Mouse (Mus musculus): ENCODE results near the gene Olfr137. TPM values are rescaled to one million over a fixed set of nuclear protein-coding genes. Genes with fewer than 3 reads are reported as not detected.

The Olfr137 gene
- not detected for total RNA-seq (2021)
- long read RNA-seq, experiment 1: 0 reads
- long read RNA-seq, experiment 2: 0 reads

GRCm38 (mm10) chr17:38307470-38307869 lies at the start of gene Olfr137:
Olfr137 (minus strand) TSS chr17:38307570.
- no peak for DNase-seq (ENCODE audit: low spot score in 2 of 2)

- no peak for DNase-seq (ENCODE audit: low spot score in 2 of 2)
Measured at GRCm38 (mm10) chr17:38329531-38329930, 22.2 kb upstream of the Olfr137 start, which contains the start of gene Olfr136. Olfr136 (plus strand) TSS chr17:38329831.

DNA sequence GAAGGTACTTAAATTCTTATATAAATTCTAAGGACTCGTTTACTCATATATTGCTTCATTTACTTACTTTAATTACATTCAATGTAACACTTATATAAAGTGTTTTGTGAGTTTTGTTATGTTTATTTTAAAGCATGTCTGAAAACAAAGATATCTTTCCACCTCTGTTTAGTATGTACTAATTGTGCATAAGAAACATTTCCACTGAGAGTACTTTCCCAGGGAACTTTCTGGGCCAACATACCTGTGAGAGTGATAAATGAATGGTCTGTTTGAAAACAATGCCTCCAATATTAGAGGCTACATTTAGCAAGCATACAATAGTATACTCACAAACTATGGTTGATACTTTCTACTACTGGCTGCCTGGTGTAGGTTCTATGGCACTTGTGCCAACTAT lies 46.6 kb downstream of the Olfr137 start, which contains the start of gene Olfr138:
Gene Olfr138, plus strand, starts transcription at position 301 of the 400 bp plus-strand sequence.
- DNase-seq (ENCODE audit: low spot score in 2 of 2): no peak

Other genes with a start within 250 kb of the Olfr137 start
- gene Olfr129, start 247.5 kb downstream of the Olfr137 start, total RNA-seq (2021): not detected
- gene Olfr130, start 243.6 kb downstream of the Olfr137 start, total RNA-seq (2021): not detected
- not detected for gene Olfr131, start 218.9 kb downstream of the Olfr137 start, total RNA-seq (2021)
- not detected for gene Olfr132, start 173.0 kb downstream of the Olfr137 start, total RNA-seq (2021)
- gene Olfr133, start 162.3 kb downstream of the Olfr137 start, total RNA-seq (2021): not detected
- gene Olfr134, start 136.2 kb downstream of the Olfr137 start, total RNA-seq (2021): not detected
- not detected for gene Olfr135, start 103.2 kb downstream of the Olfr137 start, total RNA-seq (2021)
- not detected for gene Olfr138, start 46.5 kb downstream of the Olfr137 start, total RNA-seq (2021)
- gene Olfr136, start 22.3 kb upstream of the Olfr137 start, total RNA-seq (2021): not detected
- not detected for gene Esp36, start 112.6 kb upstream of the Olfr137 start, total RNA-seq (2021)
- not detected for gene Esp34, start 246.6 kb upstream of the Olfr137 start, total RNA-seq (2021)